Mouse (Mus musculus) frontal cortex, postnatal 25 days (tissue): Measurements from ENCODE around the gene Itga2b.

Experiments used
- DNase-seq, 2 experiments: peaks; one replicate each; pipeline ENCODE4 v3.0.0; 2022; ENCODE audit warnings: low spot score in 2 of 2

The Itga2b gene

GRCm38 (mm10) chr11:102436471-102436790 lies 33.5 kb downstream of the Itga2b start:
- DNase-seq: no peak

- no peak for DNase-seq
Measured at GRCm38 (mm10) chr11:102435754-102436470, 34.0 kb downstream of the Itga2b start.

GRCm38 (mm10) chr11:102434816-102435705 lies 34.9 kb downstream of the Itga2b start:
- no peak for DNase-seq

- DNase-seq: peak; percentile 84 to 86
Measured at GRCm38 (mm10) chr11:102434406-102434805, 35.5 kb downstream of the Itga2b start.

- no peak for DNase-seq
Measured at GRCm38 (mm10) chr11:102433866-102434265, 36.1 kb downstream of the Itga2b start.

GRCm38 (mm10) chr11:102432896-102433295 lies 37.0 kb downstream of the Itga2b start:
- DNase-seq: no peak

GRCm38 (mm10) chr11:102432115-102432843 lies 37.6 kb downstream of the Itga2b start:
- no peak for DNase-seq

GRCm38 (mm10) chr11:102431728-102432114 lies 38.2 kb downstream of the Itga2b start:
- no peak for DNase-seq

GRCm38 (mm10) chr11:102431018-102431645 lies 38.8 kb downstream of the Itga2b start:
- DNase-seq: peak in 1 of 2 experiments; percentile 75

- peak; percentile 70 to 74 for DNase-seq
Measured at GRCm38 (mm10) chr11:102430121-102431017, 39.6 kb downstream of the Itga2b start, which contains the start of gene Grn. Grn (plus strand) TSS chr11:102430315.

GRCm38 (mm10) chr11:102429551-102429950 lies 40.4 kb downstream of the Itga2b start:
- DNase-seq: no peak

- DNase-seq: no peak
Measured at GRCm38 (mm10) chr11:102428981-102429540, 40.9 kb downstream of the Itga2b start.

- DNase-seq: no peak
Measured at GRCm38 (mm10) chr11:102425555-102426316, 44.2 kb downstream of the Itga2b start.

- DNase-seq: no peak
Measured at GRCm38 (mm10) chr11:102424666-102425065, 45.3 kb downstream of the Itga2b start.

- no peak for DNase-seq
Measured at GRCm38 (mm10) chr11:102421559-102421958, 48.4 kb downstream of the Itga2b start.

GRCm38 (mm10) chr11:102418887-102419286 lies 51.0 kb downstream of the Itga2b start:
- no peak for DNase-seq

- DNase-seq: no peak
Measured at GRCm38 (mm10) chr11:102417160-102417559, 52.8 kb downstream of the Itga2b start.

- DNase-seq: no peak
Measured at GRCm38 (mm10) chr11:102415034-102415802, 54.7 kb downstream of the Itga2b start.

GRCm38 (mm10) chr11:102413059-102413458 lies 56.9 kb downstream of the Itga2b start:
- no peak for DNase-seq
